Mouse (Mus musculus): ENCODE data around the gene Clec1b. TPM values are rescaled to one million over a fixed set of nuclear protein-coding genes. Genes with fewer than 3 reads are reported as not detected.
A peak's percentile ranks its signal among the peaks of the same experiment; 100 is the strongest.

The Clec1b gene
- total RNA-seq, 2 experiments from 2014 or later = 0.56 to 1.2 TPM

DNA sequence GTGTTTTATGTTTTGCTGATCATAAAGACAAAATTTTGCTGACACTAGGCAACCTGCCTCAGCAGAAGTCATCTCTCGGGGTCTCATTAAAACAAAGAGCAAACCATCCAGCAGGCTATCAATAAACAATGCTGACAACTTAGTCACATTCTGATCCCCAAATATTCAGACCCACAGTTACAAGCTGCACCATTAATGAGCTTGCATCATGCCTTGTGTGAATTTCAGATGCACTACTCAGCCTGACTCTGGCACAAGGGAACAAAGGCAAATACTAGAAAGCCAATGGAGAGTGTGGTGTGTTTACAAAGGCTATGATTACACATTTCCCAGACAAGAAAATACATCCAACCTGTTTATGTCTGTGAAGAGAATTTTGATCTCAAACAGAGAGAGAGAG, 17.1 kb downstream of the Clec1b start:
- DNase-seq = no peak

DNA sequence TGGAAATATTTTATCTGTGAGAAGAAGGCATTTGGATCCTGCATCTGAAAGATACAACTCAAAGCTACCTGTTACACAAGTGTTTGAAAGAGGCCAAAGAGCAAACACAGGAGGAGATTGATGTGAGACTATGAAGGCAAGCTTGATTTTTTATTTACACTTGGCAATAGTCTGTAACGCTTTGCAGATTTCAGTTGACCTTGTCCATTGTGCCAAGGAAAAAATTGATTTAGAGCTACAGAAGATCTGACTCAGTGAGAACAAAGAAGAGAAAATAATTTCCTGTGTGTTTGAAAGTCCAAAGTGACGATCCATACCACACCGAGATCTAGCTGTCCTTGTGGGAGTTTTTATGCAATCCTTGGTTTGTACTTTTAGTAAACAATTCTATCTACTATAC, 25.2 kb downstream of the Clec1b start:
- DNase-seq = no peak

DNA sequence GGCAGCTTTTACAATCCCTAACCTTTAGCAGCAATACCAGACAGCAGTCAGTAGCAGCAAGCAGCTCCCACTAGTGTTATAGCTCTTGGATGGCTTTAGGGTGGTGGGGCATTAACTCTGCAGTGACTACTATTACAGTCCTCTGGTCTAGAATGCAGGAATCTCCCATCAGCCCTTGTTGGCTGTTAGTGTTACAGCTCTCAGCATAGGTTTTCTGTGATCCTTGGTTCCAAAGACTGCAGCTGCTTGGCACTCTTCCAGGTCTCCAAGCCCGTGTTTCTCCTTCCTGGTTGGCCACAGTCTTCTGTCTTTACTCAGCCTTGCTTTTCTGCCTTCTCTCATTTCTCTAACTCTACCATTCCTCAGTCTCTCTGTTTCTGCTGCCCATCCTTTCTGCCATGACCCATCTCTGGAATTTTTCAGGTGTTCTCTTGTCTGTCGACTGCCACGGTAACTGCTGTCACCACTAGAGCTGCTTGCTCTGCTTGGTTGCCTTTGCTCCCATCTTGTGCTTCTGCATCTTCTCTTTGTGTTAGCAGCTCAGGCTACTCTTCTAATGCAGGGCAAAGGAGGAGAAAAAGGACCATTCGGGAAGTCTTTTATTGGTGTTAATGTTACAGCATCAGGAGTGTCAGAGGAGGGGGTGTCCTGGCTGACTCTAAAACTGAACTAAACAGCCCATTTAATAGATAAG, 26.1 kb downstream of the Clec1b start:
- peak; percentile 30 to 36 for DNase-seq

DNA sequence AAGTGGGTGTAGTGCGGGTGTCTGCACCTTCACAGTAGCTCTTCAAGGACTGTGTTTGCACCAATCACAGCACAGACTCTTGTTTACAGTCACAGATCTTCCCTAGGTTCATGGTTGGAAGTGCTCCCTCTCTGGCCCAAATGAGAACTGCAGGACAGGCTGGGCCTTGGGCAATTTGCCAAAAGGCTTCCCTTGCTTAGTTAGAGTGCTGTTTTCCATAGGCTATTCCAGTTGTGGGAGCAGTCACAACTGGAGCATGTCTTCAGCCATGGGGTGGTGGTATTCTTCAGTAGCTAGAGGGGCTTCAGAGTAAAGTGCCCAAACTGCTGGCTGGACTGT, 26.6 kb downstream of the Clec1b start:
- DNase-seq = peak; percentile 78 to 81

DNA sequence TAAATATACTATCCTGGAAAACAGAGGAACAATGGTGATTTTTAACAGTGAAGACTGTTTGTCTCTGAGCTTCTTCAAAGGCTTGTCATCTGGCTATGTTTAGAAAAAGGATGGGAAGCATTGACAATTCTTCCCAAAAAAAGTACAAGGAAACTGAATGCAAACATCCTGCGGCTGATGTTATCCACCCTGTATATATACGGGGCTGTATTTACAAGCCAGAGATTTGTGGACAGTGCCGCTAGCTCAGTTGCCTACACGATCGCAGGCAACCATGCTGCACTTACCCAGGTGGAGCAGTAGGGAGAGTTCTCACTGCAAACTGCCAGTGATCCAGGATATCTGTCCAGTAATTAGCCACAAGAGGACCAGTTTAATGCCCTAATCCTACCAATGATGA, 28.1 kb downstream of the Clec1b start:
- DNase-seq = no peak

DNA sequence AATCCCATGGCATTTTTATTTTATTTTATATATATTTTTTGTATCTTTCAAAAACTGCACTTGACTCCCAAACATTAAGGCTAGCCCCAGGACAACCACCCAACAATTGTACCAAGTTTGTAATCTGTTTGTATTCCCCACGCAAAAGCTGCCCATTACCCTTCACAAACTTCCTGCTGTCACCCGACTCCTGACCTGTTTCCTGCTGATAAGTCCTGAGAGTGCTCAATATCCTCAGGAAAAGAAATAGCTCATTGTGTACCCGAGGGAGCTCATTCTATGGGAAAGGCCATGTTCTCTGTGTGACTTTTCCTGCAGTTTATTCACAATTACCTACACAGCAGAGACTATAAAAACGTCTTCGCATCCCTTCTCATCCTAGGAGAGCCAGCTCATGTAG, 28.7 kb downstream of the Clec1b start:
- peak; percentile 17 to 31 for DNase-seq

DNA sequence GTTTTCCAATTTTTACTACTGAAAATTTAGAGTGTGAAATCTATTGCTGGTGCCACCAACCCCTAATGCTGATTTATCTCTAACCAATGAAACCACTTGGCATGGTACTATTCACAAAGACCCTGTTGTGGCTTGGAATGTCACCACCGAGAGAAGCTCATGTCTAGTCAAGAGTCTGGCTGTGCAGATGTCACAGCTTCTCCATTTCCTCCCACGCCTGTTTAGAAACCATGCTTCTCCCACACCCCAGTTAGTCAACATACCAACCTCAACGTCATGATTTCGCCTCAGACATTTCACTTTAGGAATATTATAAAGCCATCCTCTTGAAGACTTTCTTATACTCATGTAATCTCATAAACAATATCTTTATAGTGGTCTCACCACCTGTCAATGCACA, 30.2 kb downstream of the Clec1b start:
- no peak for DNase-seq

DNA sequence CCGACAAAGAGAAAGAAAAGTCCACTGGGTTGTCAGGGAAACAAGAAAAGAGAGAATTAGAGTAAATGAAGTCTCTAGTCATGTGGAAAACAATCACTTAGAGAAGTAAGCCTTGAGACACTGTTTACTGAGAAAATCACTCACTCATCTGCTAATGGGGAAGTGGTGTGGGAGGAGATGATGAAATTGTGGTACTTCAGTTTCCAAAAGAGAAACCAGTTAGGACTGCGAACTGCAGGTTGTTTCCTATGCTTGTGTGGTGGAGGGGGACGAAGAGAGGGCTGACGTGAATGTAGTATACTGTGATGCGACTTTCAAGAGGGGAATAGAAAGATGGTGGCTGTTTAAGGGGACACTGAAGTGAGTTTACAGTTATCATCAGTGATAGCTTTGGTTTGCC, 37.1 kb downstream of the Clec1b start:
- no peak for DNase-seq

DNA sequence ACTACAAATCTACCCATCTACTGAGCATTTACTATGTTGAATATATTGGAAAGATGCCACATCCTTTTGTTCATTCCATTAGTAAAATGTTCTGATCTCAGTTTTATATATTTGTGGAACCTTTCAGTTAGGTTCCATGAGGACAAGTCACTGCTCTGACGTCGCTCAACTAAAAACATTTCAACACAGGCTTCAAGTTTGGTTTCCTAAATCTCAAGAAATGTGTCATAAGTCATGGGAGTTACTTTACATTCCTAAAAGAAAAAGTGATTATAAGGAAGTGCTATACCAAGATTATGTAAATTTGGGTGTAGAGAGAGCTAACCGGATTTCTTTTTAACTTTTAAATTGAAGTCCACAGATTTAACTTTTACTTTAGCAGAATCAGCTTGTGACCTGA, 38.9 kb downstream of the Clec1b start:
- DNase-seq = no peak

DNA sequence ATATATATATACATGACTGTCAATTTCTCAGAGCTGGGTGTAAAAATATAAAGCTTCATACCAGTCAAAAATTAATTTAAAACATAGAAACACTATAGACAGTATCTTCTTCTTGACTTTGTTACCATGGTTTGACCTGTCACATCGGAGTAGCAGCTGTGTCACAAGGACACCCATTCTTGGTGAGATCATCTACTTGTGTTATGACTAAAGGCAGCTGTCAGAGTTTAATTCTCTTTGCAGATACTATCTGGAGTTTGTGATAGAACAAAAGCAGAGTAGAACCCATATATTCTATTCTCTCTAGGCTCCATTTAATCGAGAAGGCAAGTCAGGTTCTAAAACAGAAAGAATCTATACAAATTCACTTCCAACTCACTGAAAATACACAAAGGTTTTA, 40.9 kb downstream of the Clec1b start:
- no peak for DNase-seq

DNA sequence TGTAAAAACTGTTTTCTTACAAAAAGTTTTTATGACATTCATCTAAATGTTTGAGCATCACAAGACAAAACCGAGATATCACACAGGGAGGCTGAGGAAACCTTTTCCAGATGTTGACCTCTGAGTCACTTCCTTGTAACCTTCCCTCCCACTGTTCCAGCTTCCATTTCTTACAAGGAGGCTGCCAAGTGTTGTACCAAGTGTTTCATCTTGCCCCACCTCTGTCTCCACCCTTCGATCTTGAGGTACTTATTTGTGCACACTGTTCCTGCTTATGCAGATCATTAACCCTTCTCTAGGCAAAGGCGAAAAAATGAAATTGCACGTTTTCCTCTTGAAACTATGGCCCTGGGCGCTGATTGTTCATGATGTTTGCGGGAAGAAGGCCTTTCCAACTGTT, 52.6 kb downstream of the Clec1b start:
- DNase-seq = peak in 1 of 2 experiments; percentile 3

DNA sequence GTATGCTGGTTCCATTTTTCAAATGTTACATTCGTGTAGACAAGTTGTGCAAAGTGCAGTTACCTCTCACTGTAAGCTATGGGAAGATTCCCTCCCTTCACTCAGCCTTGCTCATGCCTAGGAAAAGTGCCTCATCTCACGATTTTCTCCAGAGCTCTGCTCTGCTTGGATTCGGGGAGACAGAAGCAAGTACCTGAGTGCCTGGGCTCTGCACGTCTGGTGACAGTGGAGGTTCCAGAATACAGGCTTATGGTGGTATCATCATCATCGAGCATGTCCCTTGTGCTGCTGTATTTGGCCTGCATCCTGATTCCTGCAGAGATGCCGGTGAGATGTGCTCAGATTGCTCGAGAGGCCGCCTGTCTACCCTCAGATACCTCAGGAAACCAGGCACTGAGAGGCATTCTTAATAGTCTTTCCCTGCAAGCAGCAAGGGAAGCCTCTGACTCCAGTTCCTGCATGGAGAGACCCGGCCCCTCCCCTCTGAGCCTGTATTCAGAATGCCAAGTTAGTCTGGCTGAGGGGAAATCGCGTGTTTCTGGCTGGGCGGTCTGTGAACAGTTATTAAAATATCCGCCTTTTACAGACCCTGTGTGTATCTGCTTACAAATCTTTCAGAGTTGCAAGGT, 54.4 kb downstream of the Clec1b start, which contains the start of gene Clec1a:
Clec1a (minus strand) TSS at position 590 of the 629 bp plus-strand sequence.
- DNase-seq = peak; percentile 24 to 53

Other genes starting within 250 kb of the Clec1b start
- gene Clec2d, start 216.7 kb upstream of the Clec1b start, total RNA-seq (2021) = 10 to 100 TPM; 39.7 to 59.7 TPM
- under 1 TPM; 0.13 to 0.30 TPM for gene Cd69, start 121.9 kb upstream of the Clec1b start, total RNA-seq (2021)
- gene 4922502D21Rik, start 65.5 kb upstream of the Clec1b start, total RNA-seq (2021) = not detected
- gene Clec12a, start 54.6 kb upstream of the Clec1b start, total RNA-seq (2021) = 1 to 10 TPM in 1 of 2 experiments, under 1 TPM in 1; 0.93 to 1.4 TPM
- not detected for gene Clec12b, start 11.4 kb upstream of the Clec1b start, total RNA-seq (2021)
- under 1 TPM; 0.13 to 0.17 TPM for gene Clec9a, start 11.6 kb downstream of the Clec1b start, total RNA-seq (2021)
- gene Clec1a, start 54.7 kb downstream of the Clec1b start, total RNA-seq (2021) = 1 to 10 TPM; 3.4 to 9.7 TPM
- gene Olr1, start 109.9 kb downstream of the Clec1b start, total RNA-seq (2021) = under 1 TPM in 1 of 2 experiments, not detected in 1; 0.40 TPM
- not detected for gene Tmem52b, start 115.3 kb downstream of the Clec1b start, total RNA-seq (2021)
- 100 to 1,000 TPM; 237 to 286 TPM for gene Gabarapl1, start 135.9 kb downstream of the Clec1b start, total RNA-seq (2021)
- under 1 TPM in 1 of 2 experiments, not detected in 1; 0.30 TPM for gene Klre1, start 180.6 kb downstream of the Clec1b start, total RNA-seq (2021)
- not detected for gene Klrd1, start 194.5 kb downstream of the Clec1b start, total RNA-seq (2021)
- gene Klrk1, start 226.6 kb downstream of the Clec1b start, total RNA-seq (2021) = under 1 TPM; 0.10 to 0.72 TPM
- gene Klrc3, start 246.0 kb downstream of the Clec1b start, total RNA-seq (2021) = not detected